Mouse (Mus musculus) layer of hippocampus, adult 18-20 months (tissue): Measurements from ENCODE around the gene Neurl4. TPM values are rescaled to one million over a fixed set of nuclear protein-coding genes. Genes with fewer than 3 reads are reported as not detected.

Experiments
- DNase-seq, 2 experiments: peaks; one replicate each; pipeline ENCODE4 v3.0.0; 2022; ENCODE audit warnings: low spot score in 2 of 2
- total RNA-seq, 2 experiments: library from RNA; stranded (reverse); gene quantifications; 2 replicates each; pipeline ENCODE4 v1.2.3; 2021

The Neurl4 gene
- total RNA-seq, 2 experiments from 2014 or later, result 108 to 114 TPM

DNA sequence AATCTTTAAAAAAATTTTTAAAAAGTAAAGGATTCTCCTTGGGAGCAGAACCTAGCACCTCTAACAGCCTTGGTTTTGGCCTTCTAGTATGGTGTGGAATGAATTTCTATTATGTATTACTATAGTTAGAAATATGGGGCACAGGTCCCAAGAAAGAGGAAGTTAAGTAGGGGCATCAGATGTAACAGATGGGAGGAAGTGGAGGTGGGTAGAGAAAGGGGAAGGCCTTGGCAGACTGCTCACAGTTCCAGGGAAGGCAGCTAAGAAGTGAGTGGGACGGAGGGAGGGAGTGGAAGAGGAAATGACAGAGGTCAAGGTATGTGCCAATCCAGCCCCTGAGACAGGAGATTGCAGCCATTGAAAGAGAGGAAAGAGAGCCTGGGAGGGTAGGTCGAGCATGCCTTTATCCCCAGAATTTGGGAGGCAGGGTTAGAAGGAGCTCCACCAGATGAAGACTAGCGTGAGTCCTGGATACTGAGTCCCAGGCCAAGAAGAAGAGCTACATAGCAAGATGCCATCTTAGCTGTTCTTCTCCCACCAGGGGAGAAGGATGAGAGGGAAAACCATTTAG lies 30.2 kb downstream of the Neurl4 start:
- no peak for DNase-seq

DNA sequence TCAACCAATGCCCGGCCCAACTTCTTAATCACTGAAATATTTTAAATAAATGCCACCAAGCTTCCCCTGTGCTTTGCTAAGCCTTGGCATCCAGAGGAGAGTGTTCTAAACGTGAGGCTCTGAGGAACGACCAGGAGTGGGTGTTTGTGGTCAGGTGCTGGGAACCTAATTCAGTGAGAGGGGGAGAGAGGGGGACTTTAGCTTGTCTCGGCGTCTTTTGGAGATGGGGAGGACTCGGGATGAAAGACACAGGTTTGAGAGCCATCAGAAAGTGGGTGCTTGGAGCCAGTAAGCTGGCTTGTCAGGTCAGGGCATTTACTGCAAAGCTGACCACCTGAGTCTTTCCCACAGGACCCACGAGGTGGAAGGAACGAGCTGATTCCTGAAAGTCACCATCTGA lies 30.9 kb downstream of the Neurl4 start:
- no peak for DNase-seq

DNA sequence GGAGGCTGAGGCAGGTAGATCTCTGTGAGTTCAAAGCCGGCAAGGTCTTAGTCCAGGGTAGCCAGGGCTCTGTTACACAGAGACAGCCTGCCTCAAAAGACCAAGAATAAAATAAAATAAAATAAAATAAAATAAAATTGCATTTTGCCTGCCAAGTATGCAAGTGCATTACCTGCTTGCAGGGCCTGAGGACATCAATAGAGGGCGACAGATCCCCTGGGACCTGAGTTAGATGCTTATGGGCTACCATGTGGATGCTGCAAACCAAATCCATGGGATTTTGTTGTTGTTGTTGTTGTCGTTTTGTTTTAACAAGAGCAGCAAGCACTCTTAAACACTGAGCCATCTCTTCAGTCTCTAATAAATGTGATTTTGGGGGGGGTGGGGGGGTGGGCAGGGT lies 31.4 kb downstream of the Neurl4 start:
- no peak for DNase-seq

DNA sequence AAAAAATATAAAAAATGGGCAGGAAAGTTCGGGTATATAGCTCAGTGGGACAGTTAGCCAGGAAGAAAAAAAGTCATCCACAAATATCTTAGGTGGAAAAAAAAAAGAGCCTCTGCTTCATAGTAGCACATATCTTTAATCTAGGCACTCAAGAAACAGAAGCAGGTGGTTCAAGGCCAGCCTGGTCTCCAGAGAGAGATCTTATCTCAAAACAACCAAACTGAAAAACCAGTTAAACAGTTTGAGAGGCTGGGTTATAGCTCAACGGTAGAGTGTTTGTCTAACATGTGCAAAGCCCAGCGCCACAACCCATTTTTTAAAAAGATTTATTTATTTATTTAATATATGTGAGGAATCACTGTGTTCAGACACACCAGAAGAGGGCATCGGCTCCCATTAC lies 32.2 kb downstream of the Neurl4 start:
- no peak for DNase-seq

DNA sequence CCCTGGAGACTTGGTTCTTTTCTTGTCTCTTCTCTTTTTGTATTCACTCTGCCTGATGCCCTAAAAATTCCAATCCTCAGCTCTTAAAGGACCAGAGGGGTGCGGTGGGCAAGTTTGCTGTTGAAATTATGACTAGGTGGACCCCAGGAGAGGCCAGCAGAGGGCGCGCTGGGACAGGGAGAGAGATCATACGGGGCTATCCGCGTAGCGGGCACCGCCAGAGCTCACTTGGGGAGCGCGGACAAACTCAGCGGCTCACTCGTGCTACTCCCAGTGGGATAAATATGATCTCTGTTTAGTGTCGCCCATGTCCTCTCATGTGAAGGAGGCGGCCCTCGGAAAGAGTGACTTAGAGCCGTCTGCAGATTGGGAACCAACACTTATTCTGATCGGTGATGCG lies 33.3 kb downstream of the Neurl4 start:
- peak; percentile 73 to 88 for DNase-seq

DNA sequence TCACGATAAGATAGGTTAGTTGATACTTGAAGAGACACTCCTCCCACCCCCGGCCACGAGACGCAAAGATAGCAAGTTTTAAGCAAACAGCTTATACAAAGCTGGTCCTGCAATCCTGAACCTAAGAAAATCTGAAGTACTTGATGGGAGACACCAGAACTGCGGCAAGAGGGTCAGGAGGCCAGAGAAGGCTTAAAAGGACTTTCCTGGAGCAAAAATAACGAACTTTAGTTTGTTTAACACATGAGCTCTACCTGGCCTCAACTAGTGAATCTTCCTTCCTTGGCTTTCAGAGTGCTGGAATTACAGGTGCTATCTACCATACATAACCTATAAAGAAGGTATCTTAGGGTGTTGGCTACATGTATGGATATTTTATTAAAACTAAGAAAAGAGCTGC lies 33.8 kb downstream of the Neurl4 start:
- no peak for DNase-seq

DNA sequence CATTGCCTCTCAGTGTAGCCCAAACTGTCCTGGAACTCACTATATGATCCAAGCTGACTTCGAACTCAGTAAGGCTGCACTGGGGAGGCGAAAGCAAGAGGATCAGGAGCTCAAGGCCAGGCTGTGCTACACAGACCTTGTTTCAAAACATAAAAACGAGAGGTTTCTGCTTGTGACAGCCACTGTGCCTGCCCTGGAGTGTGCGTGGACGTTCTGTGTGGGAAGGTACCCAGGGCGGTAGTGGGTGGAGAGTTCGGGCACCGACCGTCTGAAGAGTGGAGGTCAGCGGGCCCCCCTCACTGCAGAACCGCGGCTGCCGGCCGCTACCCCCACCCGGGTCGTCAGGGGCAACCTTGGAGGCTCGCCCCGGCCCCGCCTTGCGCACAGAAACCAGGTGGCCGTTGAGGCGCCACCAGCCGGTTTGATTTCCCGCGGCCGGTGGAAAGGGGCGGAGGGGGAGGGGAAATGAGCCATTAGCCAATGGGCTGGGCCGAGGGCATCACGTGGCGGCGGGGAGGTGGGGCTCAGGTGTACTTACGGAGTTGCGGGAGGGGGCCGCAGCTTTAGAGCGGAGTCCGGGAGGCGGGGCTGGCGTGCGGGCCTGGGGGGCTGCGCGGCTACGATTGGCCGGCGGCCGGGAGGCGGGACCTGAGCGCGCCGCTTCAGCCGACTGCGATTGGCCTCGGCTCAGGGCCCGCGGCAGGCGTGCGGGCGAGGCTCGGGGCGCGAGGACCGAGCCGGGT lies 34.4 kb downstream of the Neurl4 start, which contains the start of gene Ybx2:
TSS of gene Ybx2 (plus strand) at position 660 of the 743 bp plus-strand sequence.
- DNase-seq, result peak; percentile 79 to 85

DNA sequence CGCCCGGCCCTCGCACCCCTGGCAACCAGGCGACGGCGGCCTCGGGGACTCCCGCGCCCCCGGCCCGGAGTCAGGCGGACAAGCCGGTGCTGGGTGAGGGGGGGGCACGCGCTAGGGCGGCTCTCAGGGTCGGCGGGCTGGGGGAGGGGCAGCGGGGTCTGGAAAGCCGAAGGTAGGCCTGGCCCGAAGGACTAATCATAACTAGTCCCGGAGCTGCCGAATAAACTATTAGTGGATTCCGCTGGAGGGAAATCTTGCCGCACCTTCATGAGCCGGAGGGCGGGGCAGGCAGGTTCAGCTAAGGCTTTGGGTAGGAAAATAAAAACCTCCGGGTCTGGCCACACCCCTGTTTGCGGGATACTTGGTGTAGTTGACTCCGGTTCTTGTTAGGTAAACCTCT lies 35.3 kb downstream of the Neurl4 start:
- no peak for DNase-seq

DNA sequence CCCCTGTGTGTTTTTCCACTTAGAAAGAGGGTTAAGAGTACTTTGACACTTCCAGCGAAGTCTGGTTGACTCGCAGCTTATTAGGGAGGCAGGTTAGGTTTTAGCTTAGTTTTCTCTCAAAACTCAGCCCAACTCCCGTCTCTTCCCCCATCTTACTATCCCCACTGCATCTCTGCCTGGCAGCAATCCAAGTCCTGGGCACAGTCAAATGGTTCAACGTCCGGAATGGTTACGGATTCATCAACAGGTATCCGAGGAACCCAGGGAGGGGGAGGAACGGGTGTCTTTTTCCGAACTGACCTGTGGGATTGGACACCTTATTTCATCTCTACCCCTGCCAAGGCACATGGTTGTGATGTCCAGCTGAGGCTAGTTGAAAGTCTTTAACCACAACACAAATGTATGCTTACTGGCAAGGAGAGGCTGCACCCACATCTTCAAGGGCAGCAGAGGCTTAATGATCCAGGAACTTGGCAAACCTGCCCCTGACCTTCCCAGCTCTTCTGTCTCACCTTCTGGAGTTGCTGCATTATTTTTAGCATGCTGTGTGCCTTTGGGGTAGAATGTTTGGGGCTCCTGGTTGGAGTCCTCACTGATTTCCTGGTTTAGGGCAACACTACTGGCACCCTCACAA lies 36.0 kb downstream of the Neurl4 start:
- no peak for DNase-seq

DNA sequence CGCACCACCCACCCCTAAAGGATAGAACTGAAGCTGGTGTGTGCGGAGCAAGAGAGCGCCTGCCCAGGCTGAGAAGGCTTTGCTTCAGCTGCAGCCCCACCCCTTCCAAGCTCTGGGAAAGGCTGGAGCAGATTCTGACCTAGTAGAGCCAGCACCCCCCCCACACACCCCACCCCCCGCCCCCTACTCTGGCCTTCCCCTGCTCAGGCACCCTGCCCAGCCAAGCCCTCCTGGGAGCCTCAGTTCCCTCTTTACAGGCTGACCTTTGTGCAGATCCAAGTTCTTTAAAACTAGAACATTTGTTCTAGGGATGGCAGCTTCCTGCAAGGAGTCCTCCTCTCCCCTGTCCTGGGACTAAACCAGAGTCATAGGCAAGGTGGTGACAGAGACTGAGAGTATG lies 36.5 kb downstream of the Neurl4 start:
- no peak for DNase-seq

DNA sequence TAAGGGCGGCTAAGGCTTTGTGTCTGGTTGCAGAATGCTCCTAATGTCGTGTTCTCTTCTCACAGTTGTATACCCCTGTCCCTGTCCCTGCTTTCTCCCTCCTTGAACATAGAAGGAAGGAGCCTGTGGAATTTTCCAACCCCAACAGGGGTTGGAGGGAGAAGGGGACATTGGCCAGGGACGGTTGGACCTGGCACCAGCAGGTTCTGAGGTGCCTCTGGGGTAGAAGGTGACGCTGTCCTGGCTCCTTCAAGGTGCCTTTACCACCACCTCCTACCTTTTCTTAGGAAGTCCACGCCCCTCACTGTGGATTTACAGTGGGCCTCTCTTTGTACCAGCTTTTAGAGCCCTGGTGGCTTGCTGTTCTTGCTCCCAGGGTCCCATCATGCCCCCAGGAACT lies 37.0 kb downstream of the Neurl4 start:
- DNase-seq, result no peak

DNA sequence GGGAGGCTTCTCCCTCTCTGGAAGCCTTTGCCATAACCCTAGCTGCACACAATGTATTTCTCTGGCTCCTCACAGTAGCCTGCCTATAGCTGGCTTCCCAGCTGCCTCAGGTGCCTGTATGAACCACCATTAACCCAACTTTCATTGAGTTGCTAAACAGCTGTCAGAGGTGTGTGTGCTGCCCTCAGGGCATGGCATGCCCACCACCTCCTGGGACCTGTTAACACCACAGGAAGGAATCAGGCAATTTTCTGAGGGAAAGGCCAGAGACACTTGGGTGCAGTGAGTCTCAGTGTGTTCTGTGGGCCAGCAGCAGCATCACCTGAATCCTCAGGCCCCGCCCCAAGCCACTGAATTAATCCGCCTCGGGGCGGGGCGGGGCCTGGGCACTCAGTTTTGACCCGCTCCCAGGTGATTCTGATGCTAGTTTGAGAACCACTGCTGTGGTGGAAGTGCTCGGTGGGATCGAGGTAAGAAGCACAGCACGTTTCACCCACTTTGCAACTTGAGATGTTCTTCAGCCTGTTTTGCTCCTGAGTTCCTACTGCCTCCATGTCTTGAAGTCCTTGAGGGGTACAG lies 37.6 kb downstream of the Neurl4 start:
- no peak for DNase-seq

DNA sequence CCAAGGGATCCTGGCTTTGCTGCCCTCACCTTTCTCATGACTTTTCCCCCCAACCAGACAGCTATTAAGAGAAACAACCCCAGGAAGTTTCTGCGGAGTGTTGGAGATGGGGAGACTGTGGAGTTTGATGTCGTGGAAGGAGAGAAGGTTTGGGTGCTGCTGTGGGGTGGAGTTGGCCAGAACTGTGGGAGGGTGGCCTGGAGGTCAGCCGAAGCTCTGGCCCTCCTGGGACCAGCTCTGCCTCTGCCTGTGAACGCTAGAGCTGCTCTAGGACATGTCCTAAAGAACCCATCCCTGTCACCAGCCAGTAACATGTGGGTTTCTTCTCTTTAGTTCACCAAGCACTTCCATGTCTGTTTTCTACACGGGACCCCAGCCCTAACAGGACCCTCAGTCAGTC lies 38.3 kb downstream of the Neurl4 start:
- DNase-seq, result no peak

DNA sequence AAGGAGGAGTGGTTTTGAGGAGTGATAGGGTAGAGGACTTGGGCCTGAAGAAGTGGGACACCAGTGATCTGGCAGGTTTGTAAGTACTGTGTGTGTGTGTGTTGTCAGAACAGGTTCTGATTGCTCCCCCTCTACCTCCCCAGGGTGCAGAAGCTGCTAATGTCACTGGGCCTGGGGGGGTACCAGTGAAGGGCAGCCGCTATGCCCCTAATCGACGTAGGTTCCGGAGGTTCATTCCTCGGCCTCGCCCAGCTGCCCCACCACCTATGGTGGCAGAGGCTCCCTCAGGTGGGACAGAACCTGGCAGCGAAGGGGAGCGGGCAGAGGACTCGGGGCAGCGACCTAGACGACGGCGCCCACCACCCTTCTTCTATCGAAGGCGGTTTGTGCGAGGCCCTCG lies 38.9 kb downstream of the Neurl4 start:
- DNase-seq, result no peak

DNA sequence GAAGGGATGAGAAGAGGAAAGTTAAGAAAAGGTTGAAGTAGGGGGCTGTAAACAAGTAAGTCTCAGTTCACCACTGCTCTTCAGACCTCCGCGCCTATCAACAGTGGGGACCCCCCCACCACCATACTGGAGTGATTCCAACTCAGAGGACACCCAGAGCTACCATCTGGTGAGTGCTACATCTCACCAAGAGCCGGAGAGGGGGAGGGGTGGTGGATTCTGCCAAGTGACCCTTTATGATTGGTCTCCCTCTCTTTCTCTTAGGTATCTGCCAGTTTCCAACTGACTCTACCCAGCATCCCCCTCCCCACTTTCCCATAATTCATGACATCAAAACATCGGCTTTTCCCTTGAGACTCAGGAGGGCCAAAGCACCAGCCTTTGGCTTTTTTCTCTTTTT lies 40.1 kb downstream of the Neurl4 start:
- DNase-seq, result no peak

DNA sequence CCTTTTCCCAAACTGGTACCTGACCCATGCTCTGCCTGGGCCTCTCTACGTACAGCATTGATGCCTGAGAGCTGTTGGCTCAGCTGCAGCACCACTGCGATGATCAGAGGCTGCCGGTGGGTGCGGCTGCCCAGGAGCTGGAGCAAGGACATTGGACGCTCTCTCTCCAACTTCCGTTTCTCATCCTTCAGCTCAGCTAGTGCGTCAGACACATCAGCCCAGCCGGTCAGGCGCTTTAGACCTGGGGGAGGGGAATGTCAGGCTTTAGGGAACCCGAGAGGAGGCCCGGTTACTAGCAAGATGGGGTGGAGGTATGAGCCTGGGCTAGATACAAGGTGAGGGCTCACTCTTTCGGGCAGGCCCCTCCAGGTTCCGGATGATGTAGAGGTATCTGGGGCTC lies 44.3 kb downstream of the Neurl4 start:
- no peak for DNase-seq

DNA sequence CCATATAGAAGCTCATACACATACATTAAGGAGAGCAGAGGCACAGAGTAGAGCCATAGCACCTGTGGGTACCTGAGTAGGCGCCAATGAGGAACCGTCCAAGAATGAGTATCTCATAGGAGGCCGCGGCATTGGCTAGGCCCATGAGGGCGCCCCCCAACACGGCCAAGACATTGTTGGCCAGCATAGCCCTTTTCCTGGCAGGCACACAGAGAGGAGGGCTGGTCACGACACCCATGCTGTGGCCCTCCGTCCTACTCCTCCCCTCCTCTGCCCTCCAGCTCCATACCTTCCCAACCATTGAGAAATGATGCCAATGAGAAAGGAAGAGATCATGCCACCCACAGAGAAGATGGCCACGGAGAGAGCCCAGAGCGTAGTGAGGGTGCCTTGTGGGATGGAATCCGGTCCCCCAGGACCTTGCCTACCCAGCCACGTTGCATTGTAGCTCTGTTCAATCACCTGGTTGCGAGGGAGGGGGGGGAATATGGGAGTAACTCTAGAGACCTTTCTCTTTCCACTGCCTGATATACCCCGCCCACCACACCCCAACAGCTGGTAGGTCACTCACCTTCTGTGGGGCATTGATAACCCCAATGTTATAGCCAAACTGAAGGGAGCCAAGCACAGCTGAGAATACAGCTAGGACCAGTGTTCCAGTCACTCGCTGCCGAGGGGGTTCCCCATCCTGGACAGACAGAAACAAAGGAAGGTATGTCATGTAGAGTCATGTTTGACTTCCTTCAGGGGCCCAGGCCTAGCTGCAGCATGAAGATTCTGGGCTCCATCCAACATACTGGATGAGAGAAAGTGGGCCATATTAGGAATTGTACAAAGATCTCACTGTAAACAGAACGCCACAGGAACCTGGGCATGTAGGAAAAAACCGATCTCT lies 45.4 kb downstream of the Neurl4 start:
- no peak for DNase-seq

DNA sequence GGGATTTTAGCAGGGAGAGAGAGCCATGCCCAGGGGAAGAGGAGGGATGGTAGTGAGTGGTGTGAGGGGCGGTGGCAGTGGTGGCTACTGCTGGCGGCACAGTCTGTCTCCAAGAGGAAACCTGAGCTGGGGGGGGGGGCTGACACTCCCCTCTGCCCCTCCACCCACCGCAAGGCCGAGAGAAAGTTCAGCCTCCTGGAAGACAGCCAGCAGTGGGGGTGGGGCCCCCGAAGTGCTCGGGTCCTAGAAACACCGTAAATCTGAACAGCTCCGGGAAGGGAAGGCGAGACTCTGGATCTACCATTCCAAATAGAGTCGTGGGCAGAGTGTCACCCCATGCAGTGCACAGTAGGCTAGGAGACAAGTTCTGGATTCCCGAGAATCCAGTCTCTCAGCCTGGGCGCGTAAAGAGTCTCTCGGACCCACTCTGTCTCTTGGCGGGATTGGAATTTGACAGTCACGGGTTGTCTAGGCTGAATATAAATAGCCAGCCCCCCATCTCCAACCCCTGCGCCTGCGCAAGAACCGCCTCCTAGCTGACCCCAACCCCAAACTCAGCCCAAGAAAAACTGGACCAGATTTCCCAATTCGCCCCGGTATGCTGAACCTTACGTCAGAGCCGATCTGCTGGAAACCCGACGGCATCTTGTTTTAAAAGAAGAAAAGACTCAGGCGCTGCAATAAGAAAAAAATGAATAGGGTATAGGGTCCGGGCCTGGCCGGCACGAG lies 46.6 kb downstream of the Neurl4 start:
- DNase-seq, result no peak

DNA sequence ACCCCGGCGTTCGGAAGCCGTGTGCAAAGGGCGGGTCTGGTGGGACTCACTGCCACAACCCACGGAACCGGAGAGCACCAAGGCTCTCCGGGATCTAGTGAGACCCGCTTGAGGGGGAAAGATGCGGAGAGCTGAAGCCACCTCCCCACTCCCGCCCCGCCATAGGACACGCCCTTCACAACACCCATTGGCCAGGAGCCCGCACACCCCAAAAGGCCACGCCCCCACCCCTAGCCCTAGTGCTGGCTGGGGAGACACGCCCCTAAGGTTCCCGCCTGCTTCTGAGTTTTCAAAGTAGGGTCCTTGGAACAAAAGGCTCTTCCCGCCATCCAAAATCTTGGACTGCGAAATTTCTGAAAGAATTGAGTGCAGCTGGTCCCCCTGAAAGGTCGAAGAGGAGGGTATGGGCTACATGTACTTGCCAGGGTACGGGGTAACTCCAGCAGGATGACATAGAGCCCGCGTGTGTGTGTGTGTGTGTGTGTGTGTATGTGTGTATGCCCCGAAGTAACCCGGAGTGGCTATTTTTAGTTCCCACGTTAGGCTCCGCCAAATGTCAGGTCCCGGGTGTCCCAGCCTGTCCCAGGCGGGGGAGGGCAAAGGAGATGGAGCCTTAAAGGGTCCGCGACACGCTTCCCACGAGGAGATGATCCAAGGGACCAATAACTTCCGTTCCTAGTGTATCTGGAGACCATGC lies 47.3 kb downstream of the Neurl4 start, which contains the start of gene Slc2a4:
TSS of gene Slc2a4 (minus strand) at position 123 of the 697 bp plus-strand sequence.
- peak in 1 of 2 experiments; percentile 38 for DNase-seq

DNA sequence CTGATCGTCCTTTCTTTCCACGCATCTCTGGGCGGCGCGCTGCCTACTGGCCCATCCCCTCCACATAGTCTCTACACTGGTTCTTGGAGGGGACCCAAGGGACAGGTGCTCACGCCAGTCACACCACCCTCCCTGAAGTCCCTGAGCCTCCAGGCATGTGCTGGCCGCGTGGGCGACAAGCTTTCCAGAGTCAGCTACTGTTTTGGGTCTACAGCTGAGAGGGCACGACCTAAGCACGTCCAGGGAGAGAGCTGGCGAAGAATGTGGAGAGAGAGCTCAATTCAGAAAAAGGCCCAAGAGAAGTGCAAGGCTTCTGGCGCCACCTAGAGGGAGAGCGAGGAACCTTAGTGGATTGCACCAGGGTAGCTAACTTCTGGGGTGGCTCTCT lies 47.9 kb downstream of the Neurl4 start:
- DNase-seq, result peak; percentile 34 to 80
